ENCODE assay signal across 25 mouse cellular contexts in the genomic region with DNA sequence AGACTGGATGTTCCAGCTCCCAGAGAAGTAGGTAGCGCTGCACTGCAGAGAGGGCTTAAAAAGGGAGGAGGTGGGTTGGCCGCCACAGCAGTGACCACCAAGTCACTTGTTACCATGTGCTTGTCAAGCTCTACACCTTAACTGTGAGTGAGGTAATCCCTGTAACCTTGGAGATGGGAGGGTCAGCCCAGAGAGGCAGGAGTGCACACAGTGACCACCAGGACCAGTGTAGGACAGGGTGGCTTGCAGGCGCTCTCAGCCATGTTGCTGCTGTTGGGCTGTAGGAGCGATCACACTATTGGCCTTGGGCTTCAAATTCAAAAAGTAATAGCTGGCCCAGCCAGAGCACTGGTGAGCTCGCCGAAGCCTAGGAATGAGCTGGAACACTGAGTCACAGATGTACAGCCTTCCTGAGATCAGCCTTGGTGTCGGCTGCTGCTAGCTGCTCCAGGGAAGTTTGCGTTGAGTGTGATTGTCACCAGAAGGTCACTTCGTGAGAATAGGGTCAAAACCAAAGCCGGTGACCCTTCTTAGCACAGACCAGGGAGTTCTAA. TPM values are rescaled to one million over a fixed set of nuclear protein-coding genes. Genes with fewer than 3 reads are reported as not detected.
DNase-seq lines count a peak whose midpoint lies in the region; ATAC-seq lines count a peak whose summit lies in the region.
"Had no signal": no experiment of that assay in that cellular context is flagged by ENCODE, and none has a peak within 500 bp of the region (broad histone marks: within the 10 kb centered on the region; RNA-seq: fewer than 3 reads in every experiment).

No protein-coding gene starts in this region.

- no peak overlapping the region for H3K9ac ChIP-seq in kidney, embryonic 14.5 days (ENCODE audit: low read depth, low read length)
- H3K9ac ChIP-seq: embryonic facial prominence, embryonic 12.5 days; embryonic facial prominence, embryonic 15.5 days; forebrain, postnatal 0 days; heart, embryonic 13.5 days had no signal

- H3K27ac ChIP-seq in kidney, embryonic 14.5 days (ENCODE audit: low read depth, low read length) = no peak overlapping the region
- H3K27ac ChIP-seq: embryonic facial prominence, embryonic 12.5 days; embryonic facial prominence, embryonic 15.5 days; gastrocnemius, adult 2 months; heart, embryonic 13.5 days had no signal

- DNase-seq in adrenal gland, adult (ENCODE audit: inconsistent age in 2 of 2, low spot score in 1 of 2) = peak; percentile 72 to 85
- DNase-seq in adrenal gland, postnatal 4 days (ENCODE audit: low spot score in 2 of 2) = no peak
- DNase-seq in kidney, postnatal 10 days = no peak
- peak; percentile 77 for DNase-seq in adrenal gland, adult 2 months
- DNase-seq in adrenal gland, postnatal 14 days = peak; percentile 65
- DNase-seq in retina, embryonic 14.5 days (ENCODE audit: low spot score) = no peak
- DNase-seq in right cerebral cortex, postnatal 4 days = no peak
- DNase-seq: cerebellum, adult 11 months; cerebellum, adult 2 months; cerebellum, adult 9-11 months; cerebellum, postnatal 25 days; forebrain, postnatal 0 days; gastrocnemius, adult 2 months; gastrocnemius, postnatal 14 days; heart, adult 18-20 months; heart, postnatal 14 days; heart, postnatal 4 days had no signal

- no peak overlapping the region for H3K4me2 ChIP-seq in kidney, embryonic 14.5 days (replicated peaks; ENCODE audit: low read depth, low read length)
- H3K4me2 ChIP-seq: embryonic facial prominence, embryonic 12.5 days; embryonic facial prominence, embryonic 15.5 days; heart, embryonic 13.5 days had no signal

- peaks cover 80% of the 10 kb centered on the region for H3K36me3 ChIP-seq in kidney, embryonic 14.5 days (ENCODE audit: control insufficient read depth, insufficient read depth, low read length)

- 93% methylated on average over 10 of the region's 10 CpGs for WGBS in kidney, embryonic 14.5 days

- H3K4me1 ChIP-seq in kidney, embryonic 14.5 days (ENCODE audit: control insufficient read depth, insufficient read depth, low read length) = no peaks in the 10 kb centered on the region
- H3K4me1 ChIP-seq: embryonic facial prominence, embryonic 12.5 days; embryonic facial prominence, embryonic 15.5 days had no signal

- no peak overlapping the region for H3K4me3 ChIP-seq in kidney, embryonic 14.5 days (ENCODE audit: low read length)
- H3K4me3 ChIP-seq: embryonic facial prominence, embryonic 12.5 days; embryonic facial prominence, embryonic 15.5 days; gastrocnemius, adult 2 months; heart, embryonic 13.5 days had no signal

- ATAC-seq in kidney, embryonic 14.5 days (ENCODE audit: low FRiP score, low TSS enrichment) = 0 out of 2 replicates have a peak, but pooled peaks have one; percentile 39
- ATAC-seq: activated CD4-positive, CD25-positive, alpha-beta regulatory T cell, adult 4 months; forebrain, embryonic 14.5 days; forebrain, postnatal 0 days; hindbrain, embryonic 16.5 days; intestine, embryonic 16.5 days had no signal

- no peaks in the 10 kb centered on the region for H3K9me3 ChIP-seq in kidney, embryonic 14.5 days (ENCODE audit: control insufficient read depth, low read length)
- H3K9me3 ChIP-seq: embryonic facial prominence, embryonic 12.5 days; embryonic facial prominence, embryonic 15.5 days; heart, embryonic 13.5 days had no signal

- H3K27me3 ChIP-seq in kidney, embryonic 14.5 days (ENCODE audit: control insufficient read depth, insufficient read depth, low read length) = no peaks in the 10 kb centered on the region
- H3K27me3 ChIP-seq: embryonic facial prominence, embryonic 12.5 days; embryonic facial prominence, embryonic 15.5 days; heart, embryonic 13.5 days had no signal

RNA-seq across cellular contexts. Expression of gene E2f6, which starts 11.5 kb away (rescaled TPM):
- total RNA-seq in adrenal gland, postnatal 4 days (2021) = 10 to 100 TPM; 37.2 to 41.4 TPM
- polyA plus RNA-seq in kidney, embryonic 14.5 days (2014; fragmentation: Nextera tagmentation; extraction: Ambion mirVana) = 36.8 and 56.7 TPM in 2 replicates
- 10 to 100 TPM; 35.9 to 46.1 TPM for total RNA-seq in adrenal gland, adult 2 months (2021)
- polyA plus RNA-seq in adrenal gland, adult 2 months (2012; rRNA removed) = 16.4 and 18.6 TPM in 2 replicates
- total RNA-seq in adrenal gland, postnatal 14 days (2021) = 33.4 and 35.7 TPM in 2 replicates

RNA-seq across cellular contexts. Expression of gene Greb1, which starts 21.6 kb away (rescaled TPM):
- 10 to 100 TPM; 62.1 to 69.5 TPM for total RNA-seq in adrenal gland, postnatal 4 days (2021)
- 6.6 and 8.6 TPM in 2 replicates for polyA plus RNA-seq in kidney, embryonic 14.5 days (2014; fragmentation: Nextera tagmentation; extraction: Ambion mirVana)
- total RNA-seq in adrenal gland, adult 2 months (2021) = 10 to 100 TPM; 42.7 to 62.6 TPM
- polyA plus RNA-seq in adrenal gland, adult 2 months (2012; rRNA removed) = 58.8 and 81.7 TPM in 2 replicates
- 27.6 and 35.4 TPM in 2 replicates for total RNA-seq in adrenal gland, postnatal 14 days (2021)

Comparison
In these comparisons a context has a peak if more than half of its experiments do, and no peak if none do; other contexts are left out.
1. DNase-seq: peak in adrenal gland, adult (2 of 2), adrenal gland, adult 2 months (single experiment) and adrenal gland, postnatal 14 days (single experiment); none in adrenal gland, postnatal 4 days (0 of 2), kidney, postnatal 10 days (single experiment), retina, embryonic 14.5 days (single experiment) and right cerebral cortex, postnatal 4 days (single experiment).